Mouse (Mus musculus) hindbrain, embryonic 14.5 days (tissue): Measurements from ENCODE around the gene Sh3bgrl2. TPM values are rescaled to one million over a fixed set of nuclear protein-coding genes. Genes with fewer than 3 reads are reported as not detected.

Source experiments
- ATAC-seq: fragments of 200-750 bp; cut with Nextera tagmentation; 2 replicates; pipeline ENCODE4 v1.8.0; 2017; ENCODE audit warnings: moderate number of reproducible peaks, mild to moderate bottlenecking, moderate TSS enrichment, moderate library complexity; ENCODE audit not compliant: low FRiP score
- DNase-seq: peaks from one replicate; pipeline ENCODE4 v3.0.0-alpha.2; 2015; ENCODE audit warnings: low spot score
- H3K27ac ChIP-seq: fragments of 300-500 bp; sonication (generic); 2 replicates; pipeline ENCODE4 v1.5.1; 2014; ENCODE audit warnings: mild to moderate bottlenecking, moderate library complexity
- H3K27me3 ChIP-seq: fragments of 300-500 bp; sonication (generic); 2 replicates; pipeline ENCODE4 v1.6.1; 2014; ENCODE audit warnings: mild to moderate bottlenecking, low read length, mixed read lengths; ENCODE audit not compliant: control insufficient read depth, insufficient read depth
- H3K36me3 ChIP-seq: fragments of 300-500 bp; sonication (generic); replicated peaks from 2 replicates; pipeline ENCODE4 v1.6.1; 2014; ENCODE audit not compliant: control insufficient read depth, insufficient read depth
- H3K4me1 ChIP-seq: fragments of 300-500 bp; sonication (generic); replicated peaks from 2 replicates; pipeline ENCODE4 v1.6.1; 2014; ENCODE audit warnings: antibody characterized with exemption, low read length, mixed read lengths; ENCODE audit not compliant: control insufficient read depth, insufficient read depth
- H3K4me2 ChIP-seq: fragments of 300-500 bp; sonication (generic); replicated peaks from 2 replicates; pipeline ENCODE4 v1.6.1; 2014; ENCODE audit warnings: mild to moderate bottlenecking, moderate library complexity
- H3K4me3 ChIP-seq: fragments of 300-500 bp; sonication (generic); replicated peaks from 2 replicates; pipeline ENCODE4 v1.5.1; 2014; ENCODE audit warnings: mild to moderate bottlenecking, low read length
- H3K9ac ChIP-seq: fragments of 300-500 bp; sonication (generic); 2 replicates; pipeline ENCODE4 v1.6.1; 2014
- H3K9me3 ChIP-seq: fragments of 300-500 bp; sonication (generic); 2 replicates; pipeline ENCODE4 v1.6.1; 2016; ENCODE audit warnings: low read length; ENCODE audit not compliant: control insufficient read depth
- WGBS: fragments of 180-500 bp; shearing (Covaris S2); extraction: QIAGEN DNeasy Blood & Tissue Kit; methylation state at CpG from one replicate; pipeline ENCODE4 v1.1.7; 2014; 5-methylcytosine and 5-hydroxymethylcytosine counted together
- polyA plus RNA-seq: library from polyadenylated mRNA; unstranded; fragments of >200 nt; fragmentation: Nextera tagmentation; extraction: Ambion mirVana; gene quantifications from 2 replicates; pipeline ENCODE4 v1.2.1, GENCODE M21; 2014

The Sh3bgrl2 gene
- polyA plus RNA-seq, 1 experiment from 2014 or later: 9.7 TPM

- Histone ChIP-seq H3K27ac (no peak overlapping the region), H3K9me3 (no peaks in the 10 kb centered on the region), H3K4me2 (no peak overlapping the region), H3K4me3 (no peak overlapping the region), H3K4me1 (peaks cover 12% of the 10 kb centered on the region), H3K36me3 (no peaks in the 10 kb centered on the region), H3K27me3 (no peaks in the 10 kb centered on the region), H3K9ac (no peak overlapping the region)
- DNase-seq (no peak), ATAC-seq (no peak)
- 68% methylated on average over 2 of the region's 2 CpGs for WGBS
Observed at GRCm38 (mm10) chr9:83555580-83555979, 7.5 kb downstream of the Sh3bgrl2 start.

- H3K4me3 ChIP-seq: no peak overlapping the region
- no peak overlapping the region for H3K9ac ChIP-seq
- H3K27ac ChIP-seq: no peak overlapping the region
- no peaks in the 10 kb centered on the region for H3K9me3 ChIP-seq
- no peaks in the 10 kb centered on the region for H3K36me3 ChIP-seq
- no peak overlapping the region for H3K4me2 ChIP-seq
- DNase-seq (no peak), ATAC-seq (no peak)
- peaks cover 12% of the 10 kb centered on the region for H3K4me1 ChIP-seq
- no peaks in the 10 kb centered on the region for H3K27me3 ChIP-seq
- 28% methylated on average over 6 of the region's 6 CpGs for WGBS
Observed at GRCm38 (mm10) chr9:83556236-83556635, 8.1 kb downstream of the Sh3bgrl2 start.

DNA sequence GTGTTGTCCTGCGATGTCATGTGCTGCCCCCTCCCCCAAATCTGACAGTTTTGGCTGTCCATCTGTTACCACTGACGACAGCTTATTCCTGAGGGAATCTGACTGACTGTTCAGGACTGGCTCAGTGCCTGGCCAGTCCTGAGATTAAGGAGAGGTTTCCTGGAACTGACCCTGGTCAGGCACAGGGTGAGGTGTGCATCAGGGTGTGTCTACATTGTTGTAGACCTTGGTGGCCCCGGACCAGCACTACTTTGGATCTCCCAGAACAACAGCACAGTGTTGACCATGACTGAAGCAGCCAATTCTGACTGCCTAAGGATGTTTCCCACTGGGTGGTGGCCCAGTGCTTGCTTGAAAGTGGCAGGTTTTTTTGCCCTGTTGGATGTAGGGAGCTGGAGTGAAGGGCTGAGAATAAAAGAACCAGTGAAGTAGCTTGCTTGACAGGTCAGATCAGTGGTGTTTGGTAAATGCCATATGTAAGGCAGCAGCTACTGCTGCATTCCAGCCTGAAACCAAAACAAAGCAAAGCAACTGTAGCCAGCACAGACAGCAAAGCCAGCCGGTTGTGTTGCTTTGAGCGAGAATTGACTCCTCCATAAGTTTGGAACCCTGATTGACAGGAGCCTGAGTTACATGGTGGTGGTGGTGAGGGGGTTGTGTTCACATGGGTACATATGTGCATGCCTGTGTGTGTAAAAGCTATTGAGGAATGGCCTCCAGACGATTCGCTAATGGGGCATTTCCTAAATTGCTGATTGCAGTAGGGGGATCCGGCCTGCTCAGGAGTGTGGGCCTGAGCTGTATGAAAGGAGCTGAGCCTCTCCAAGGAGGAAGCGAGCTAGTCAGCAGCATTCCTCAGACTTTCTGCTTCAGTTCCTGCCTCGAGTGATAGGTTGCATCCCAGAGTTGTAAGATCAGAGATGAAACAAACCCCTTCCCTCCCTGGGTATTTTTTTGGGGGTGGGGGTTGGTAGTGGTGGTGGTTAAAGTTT, 8.9 kb downstream of the Sh3bgrl2 start:
- H3K4me3 ChIP-seq: no peak overlapping the region
- no peak overlapping the region for H3K27ac ChIP-seq
- H3K4me2 ChIP-seq: no peak overlapping the region
- no peak for DNase-seq
- H3K36me3 ChIP-seq: no peaks in the 10 kb centered on the region
- no peaks in the 10 kb centered on the region for H3K9me3 ChIP-seq
- 51% methylated on average over 10 of the region's 10 CpGs for WGBS
- ATAC-seq: peak; percentile 41; the same call in 1 of the 2 replicates
- peaks cover 12% of the 10 kb centered on the region for H3K4me1 ChIP-seq
- no peak overlapping the region; the same call in 1 of the 2 replicates for H3K9ac ChIP-seq
- H3K27me3 ChIP-seq: no peaks in the 10 kb centered on the region

DNA sequence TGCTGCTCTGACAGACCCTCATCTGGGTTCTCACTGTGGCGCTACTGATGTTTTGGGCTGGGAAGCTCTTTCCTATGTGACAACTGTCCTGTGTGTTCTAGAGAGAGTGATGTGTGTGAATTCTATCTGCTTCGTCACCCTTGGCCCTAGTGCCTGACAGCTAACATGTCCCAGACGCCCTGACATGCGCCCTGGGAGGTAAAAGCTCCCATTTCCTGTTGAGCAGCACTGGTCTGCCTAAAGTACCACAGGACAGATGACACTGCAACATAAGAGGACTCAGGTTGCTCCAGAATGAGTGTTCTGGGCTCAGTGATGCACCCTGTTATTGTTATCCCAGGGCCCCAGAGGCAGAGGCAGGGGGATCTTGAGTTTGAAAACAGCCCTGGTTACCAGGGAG, 12.5 kb downstream of the Sh3bgrl2 start:
- no peaks in the 10 kb centered on the region for H3K9me3 ChIP-seq
- 92% methylated on average over 4 of the region's 4 CpGs for WGBS
- no peak overlapping the region for H3K27ac ChIP-seq
- H3K9ac ChIP-seq: no peak overlapping the region
- H3K27me3 ChIP-seq: no peaks in the 10 kb centered on the region
- no peaks in the 10 kb centered on the region for H3K36me3 ChIP-seq
- DNase-seq (no peak), ATAC-seq (no peak)
- peaks cover 12% of the 10 kb centered on the region for H3K4me1 ChIP-seq
- no peak overlapping the region for H3K4me2 ChIP-seq
- no peak overlapping the region for H3K4me3 ChIP-seq

- 89% methylated on average over 7 of the region's 7 CpGs for WGBS
- Histone ChIP-seq H3K27me3 (no peaks in the 10 kb centered on the region), H3K9me3 (no peaks in the 10 kb centered on the region), H3K4me3 (no peak overlapping the region), H3K4me1 (no peaks in the 10 kb centered on the region; the same call in 1 of the 2 replicates), H3K9ac (no peak overlapping the region), H3K27ac (no peak overlapping the region), H3K36me3 (no peaks in the 10 kb centered on the region), H3K4me2 (no peak overlapping the region)
- DNase-seq (no peak), ATAC-seq (no peak)
Observed at GRCm38 (mm10) chr9:83562889-83563288, 14.8 kb downstream of the Sh3bgrl2 start.

DNA sequence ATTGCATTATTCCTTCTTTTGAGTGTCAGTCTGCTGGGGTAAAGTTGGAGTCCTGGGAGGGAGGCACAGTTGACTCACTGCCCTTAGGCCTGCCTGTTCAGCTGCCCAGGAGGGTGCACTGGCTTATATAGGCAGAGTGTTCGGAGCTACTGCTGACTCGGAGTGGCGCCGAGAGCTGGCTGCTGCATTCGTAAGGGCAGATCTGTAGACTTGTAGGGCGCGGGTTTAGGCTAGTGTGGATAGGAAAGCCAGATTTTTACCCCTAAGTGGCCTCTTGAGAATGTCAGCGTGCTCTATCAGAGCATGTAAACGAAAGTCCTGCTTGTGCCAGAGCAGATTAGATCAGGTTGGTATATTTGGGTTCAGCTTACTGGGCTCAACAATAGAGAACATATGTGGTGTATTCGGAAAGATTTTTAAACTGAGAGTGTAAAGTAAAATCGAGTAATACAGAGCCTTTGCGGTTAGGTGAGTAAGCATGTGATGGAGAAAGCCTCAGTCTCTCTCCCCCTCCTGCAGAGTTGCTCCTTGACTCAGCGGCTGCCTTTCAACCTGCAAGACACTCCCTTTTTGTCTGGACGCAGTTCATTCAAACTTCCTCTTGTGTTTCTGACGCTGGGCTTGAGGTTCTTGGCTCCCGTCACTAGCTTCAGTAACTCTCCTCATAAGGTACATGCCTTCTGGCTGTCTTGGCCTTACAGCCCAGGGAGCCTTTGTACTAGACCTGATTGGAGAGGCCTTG, 15.9 kb downstream of the Sh3bgrl2 start:
- Histone ChIP-seq H3K27ac (no peak overlapping the region), H3K4me3 (no peak overlapping the region), H3K4me1 (no peaks in the 10 kb centered on the region; the same call in 1 of the 2 replicates), H3K9ac (no peak overlapping the region), H3K36me3 (no peaks in the 10 kb centered on the region), H3K27me3 (no peaks in the 10 kb centered on the region), H3K4me2 (no peak overlapping the region), H3K9me3 (no peaks in the 10 kb centered on the region)
- no peak for ATAC-seq
- DNase-seq: no peak
- WGBS: 58% methylated on average over 16 of the region's 16 CpGs

- Histone ChIP-seq H3K27me3 (no peaks in the 10 kb centered on the region), H3K4me1 (no peaks in the 10 kb centered on the region; the same call in 1 of the 2 replicates), H3K27ac (no peak overlapping the region), H3K4me3 (no peak overlapping the region), H3K9me3 (no peaks in the 10 kb centered on the region), H3K9ac (no peak overlapping the region), H3K4me2 (no peak overlapping the region), H3K36me3 (no peaks in the 10 kb centered on the region)
- 86% methylated on average over 13 of the region's 13 CpGs for WGBS
- ATAC-seq: peak; percentile 52; the same call in 1 of the 2 replicates
- DNase-seq: no peak
Observed at GRCm38 (mm10) chr9:83564934-83565652, 17.0 kb downstream of the Sh3bgrl2 start.

- no peaks in the 10 kb centered on the region for H3K27me3 ChIP-seq
- WGBS: 89% methylated on average over 6 of the region's 6 CpGs
- no peak overlapping the region for H3K27ac ChIP-seq
- no peak overlapping the region for H3K9ac ChIP-seq
- DNase-seq (no peak), ATAC-seq (no peak)
- H3K4me3 ChIP-seq: no peak overlapping the region
- no peaks in the 10 kb centered on the region for H3K9me3 ChIP-seq
- no peaks in the 10 kb centered on the region for H3K36me3 ChIP-seq
- H3K4me1 ChIP-seq: no peaks in the 10 kb centered on the region; the same call in 1 of the 2 replicates
- no peak overlapping the region for H3K4me2 ChIP-seq
Observed at GRCm38 (mm10) chr9:83566141-83566540, 18.0 kb downstream of the Sh3bgrl2 start.

- Histone ChIP-seq H3K36me3 (no peaks in the 10 kb centered on the region), H3K27me3 (no peaks in the 10 kb centered on the region), H3K4me3 (no peak overlapping the region), H3K9ac (no peak overlapping the region), H3K4me2 (no peak overlapping the region), H3K9me3 (no peaks in the 10 kb centered on the region), H3K27ac (no peak overlapping the region), H3K4me1 (peaks cover 1% of the 10 kb centered on the region; the same call in 1 of the 2 replicates)
- WGBS: 92% methylated on average over 5 of the region's 5 CpGs
- ATAC-seq (no peak), DNase-seq (no peak)
Observed at GRCm38 (mm10) chr9:83568125-83568524, 20.0 kb downstream of the Sh3bgrl2 start.
